Mouse (Mus musculus) CD4-positive, CD25-positive, alpha-beta regulatory T cell, adult 2 months (primary cell): Measurements from ENCODE around the gene Dynll1.
A peak's percentile ranks its signal among the peaks of the same experiment; 100 is the strongest.

Source experiments
- DNase-seq: peaks from one replicate; pipeline ENCODE4 v3.0.0-alpha.2; 2012; ENCODE audit warnings: low read depth, low spot score

Dynll1 gene

DNA sequence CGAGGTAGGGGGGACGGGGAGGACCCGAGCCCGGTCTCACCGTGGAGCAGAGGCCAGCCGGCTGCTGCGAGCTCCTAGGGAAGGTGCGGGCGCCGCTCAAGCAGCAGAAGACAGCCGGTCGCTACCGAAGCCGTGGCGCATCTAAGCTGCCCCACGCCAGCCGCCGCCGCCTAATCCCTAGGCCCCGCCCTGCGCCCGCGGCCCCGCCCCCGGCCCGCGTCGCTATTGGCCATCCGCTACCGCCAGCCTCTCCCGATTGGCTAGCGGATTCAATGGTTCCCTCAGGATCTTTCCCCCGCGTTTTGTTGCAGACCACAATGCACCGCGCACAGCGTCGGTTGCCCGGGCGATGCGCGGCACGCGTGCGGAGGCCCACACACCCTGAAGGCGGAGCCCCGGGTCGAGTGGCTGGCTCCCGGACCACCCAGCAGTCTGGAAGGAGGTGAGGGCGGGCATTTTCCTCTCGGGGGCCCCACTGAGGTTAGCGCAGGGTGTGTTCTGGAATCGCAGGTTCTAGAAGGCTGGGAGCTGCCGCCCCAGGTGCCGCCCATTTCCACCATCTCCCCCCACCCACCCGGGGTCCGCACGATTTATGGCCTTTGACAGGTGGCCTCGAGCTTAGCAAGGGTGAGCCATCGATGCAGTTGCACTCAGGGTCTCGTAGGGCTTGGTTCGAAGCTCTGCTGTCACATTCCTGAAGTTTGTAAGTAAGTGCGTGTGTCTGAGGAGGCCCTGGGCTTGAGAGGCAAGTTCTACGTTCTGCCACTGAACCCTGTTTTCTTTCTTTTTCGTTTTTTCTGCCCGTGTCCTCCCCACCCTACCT, at the start of gene Dynll1:
Gene Dynll1, minus strand, starts transcription at position 208 of the 823 bp plus-strand sequence.
- peak; percentile 99 for DNase-seq

GRCm38 (mm10) chr5:115349225-115349555, 48.4 kb upstream of the Dynll1 start:
- DNase-seq: no peak

DNA sequence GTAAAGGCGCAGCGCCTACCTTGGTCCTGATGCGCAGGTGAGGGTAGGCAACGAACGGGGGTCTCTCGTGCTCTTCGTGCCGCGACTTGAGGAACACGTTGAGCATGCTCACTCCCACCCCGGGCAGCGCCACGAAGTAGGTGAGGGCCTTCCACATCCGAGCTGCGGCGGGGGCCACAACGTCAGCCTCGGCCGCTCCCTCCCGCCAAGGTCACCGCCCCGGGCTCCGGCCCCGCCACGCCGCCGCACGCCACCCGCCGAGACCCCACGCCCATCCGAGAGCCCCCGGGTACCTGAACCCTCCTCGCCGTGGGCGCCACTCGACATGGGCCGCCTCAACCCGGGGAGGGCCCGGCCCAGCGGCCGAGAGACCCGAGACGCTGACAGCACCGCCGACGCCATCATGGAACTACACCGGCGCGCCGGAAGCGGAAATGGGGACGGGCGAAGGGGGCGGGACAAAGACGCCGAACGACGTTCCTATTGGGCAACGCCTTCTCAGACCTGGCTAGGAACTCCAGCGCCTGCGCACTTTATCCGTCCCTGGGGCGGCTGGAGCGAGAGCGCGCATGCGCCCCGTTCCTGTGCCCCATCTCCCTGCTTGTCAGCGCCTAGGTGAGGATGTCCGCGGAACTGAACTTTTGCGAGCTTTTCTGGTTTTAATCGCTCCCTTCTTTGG, 47.9 kb upstream of the Dynll1 start, which contains the start of gene Cox6a1:
Gene Cox6a1, minus strand, starts transcription at position 436 of the 679 bp plus-strand sequence.
- peak; percentile 100 for DNase-seq

DNA sequence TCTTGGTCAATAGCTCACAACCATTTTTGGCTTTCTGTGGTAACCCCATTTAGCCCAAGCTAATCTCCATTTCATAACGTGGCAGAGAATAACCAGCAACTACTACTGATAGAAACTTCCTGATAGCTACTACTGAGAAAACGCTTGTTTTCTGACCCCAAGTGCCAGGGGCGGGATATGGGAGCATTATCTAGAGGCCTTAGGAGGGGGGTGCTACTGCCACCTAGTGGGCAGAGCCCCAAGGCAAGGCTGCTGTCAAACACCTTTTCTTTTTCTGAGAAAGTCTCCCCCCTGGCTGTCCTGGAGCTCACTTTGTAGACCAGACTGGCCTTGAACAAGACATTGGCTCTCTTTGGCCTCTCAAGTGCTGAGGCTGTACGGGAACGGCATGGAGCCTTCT, 46.8 kb upstream of the Dynll1 start:
- peak; percentile 92 for DNase-seq

DNA sequence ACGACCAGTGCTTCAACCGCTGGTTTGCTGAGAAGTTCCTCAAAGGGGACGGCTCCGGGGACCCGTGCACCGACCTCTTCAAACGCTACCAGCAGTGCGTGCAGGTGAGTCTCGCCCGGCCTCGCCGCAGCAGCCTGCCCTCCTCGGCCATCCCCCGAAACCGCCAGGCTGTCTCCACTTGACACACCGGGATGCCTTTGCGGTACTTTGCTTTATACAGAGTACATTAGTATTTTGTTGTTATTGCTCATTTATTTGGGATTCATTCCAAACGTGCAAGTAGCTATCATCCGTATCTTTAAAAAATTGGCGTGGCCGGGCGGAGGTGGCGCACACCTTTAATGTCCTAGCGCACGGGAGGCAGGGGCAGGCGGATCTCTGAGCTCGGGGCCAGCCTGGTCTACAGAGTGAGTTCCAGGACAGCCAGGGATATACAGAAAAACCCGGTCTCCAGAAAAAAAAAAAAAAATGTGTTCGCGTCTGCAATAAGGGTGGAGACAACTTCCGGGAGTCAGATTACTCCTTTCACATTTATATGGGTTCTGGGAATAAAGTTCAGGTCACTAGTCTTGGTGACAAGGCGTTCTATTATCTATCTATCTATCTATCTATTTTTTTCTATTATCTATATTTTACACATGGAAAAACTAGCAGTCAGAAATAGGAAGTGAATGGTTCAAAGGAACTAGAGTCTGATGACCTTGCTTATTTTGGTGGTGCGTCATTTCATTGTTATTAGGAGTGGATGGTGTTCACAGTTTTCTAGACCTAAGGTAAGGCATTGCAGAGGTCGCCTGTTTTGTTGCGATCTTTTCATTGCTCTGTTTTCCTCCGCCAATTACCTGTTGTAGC, 40.7 kb upstream of the Dynll1 start:
- DNase-seq: no peak

DNA sequence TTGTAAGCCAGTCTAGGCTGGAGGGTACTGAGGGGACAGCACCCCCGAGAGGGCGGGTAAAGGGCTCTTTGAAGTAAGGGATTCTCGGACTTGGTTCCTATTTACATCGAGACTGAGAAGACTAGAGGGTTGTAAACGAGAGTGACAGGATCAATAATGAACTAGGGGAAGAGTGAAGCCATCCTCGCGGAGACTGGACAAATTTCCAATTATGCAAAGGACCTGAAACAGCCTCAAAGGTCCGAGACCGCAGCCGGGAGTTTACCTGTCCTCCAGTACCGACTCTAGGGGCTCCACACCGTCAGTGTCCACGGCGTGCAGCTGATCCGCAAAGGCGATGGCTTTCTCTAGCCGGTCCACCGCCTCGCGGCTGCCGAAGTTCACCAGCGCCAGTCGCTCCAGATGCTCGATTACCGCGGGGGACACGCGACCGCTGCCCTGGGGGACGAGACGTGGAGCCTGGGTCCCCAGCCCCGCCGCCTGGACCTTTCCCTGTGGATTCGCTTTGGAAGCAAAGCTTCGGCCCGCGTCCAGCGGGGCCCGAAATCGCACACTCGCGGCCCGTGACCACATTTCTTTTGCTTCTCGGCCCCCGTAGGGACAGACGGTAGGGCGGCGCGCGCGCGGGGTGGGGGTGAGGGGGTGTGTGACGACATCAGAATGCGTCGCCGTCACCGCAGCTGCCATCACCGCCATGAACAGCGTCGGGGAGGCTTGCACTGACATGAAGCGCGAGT, 39.9 kb upstream of the Dynll1 start, which contains the start of the genes Gatc and Triap1:
Gene Gatc, minus strand, starts transcription at position 602 of the 737 bp plus-strand sequence.
Gene Triap1, plus strand, starts transcription at position 649 of the 737 bp plus-strand sequence.
- peak; percentile 94 for DNase-seq

DNA sequence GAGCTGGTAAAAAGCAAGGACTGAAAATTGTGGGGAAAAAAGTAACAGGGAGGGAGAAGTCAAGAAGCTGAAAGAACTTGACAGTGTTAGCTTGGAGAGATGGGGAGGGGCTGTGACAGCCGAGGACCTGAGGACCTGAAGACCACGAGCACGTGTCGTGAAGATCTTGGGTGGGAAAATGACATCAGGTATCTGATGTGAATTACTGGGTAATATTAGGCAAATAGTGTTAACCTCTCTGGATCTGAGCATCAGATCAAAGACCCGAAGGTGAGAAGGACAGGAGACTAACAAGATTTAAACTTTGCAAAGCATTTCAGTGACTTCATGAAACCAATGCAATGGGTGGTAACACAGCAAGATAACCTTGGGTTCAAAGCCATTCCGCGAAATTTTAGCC, 39.2 kb upstream of the Dynll1 start:
- DNase-seq: no peak

DNA sequence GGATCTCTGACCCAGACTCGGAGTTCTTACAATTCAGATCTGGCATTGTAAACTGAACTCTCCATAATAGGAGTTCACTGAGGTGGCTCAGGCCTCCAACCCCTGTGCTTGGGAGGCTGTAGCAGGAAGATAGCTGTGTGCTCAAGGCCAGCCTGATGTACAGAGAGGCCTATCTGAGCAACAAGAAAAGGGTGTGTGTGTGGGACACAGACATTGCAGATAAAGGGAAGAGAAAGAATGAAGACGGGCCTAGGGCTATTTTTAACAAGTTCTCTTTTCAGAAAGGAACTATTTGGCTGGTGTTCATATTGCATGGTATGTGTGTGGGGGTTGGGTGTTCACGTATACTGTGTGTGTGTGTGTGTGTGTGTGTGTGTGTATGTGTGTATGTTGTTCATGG, 32.8 kb upstream of the Dynll1 start:
- no peak for DNase-seq

DNA sequence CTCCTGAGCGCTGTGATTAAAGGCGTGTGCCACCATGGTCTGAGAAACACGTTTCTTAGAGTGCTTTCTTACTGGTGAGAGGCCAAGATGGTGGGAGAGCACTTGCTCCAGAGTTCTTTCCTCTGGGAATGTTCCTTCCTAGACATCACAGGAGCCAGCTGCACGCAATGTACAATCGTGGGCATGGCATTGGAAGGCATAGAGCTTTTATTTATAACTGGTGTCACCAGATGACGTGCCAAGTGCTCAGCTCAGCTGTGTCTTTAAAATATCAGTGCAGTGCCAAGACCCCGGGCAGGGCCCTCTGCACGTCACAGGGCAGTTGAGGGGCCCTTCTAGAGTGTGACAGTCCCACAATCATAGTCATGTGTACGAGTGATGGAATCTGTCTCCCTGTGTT, 30.2 kb upstream of the Dynll1 start:
- no peak for DNase-seq

GRCm38 (mm10) chr5:115327610-115328548, 27.1 kb upstream of the Dynll1 start:
- DNase-seq: no peak

GRCm38 (mm10) chr5:115326875-115327609, 26.2 kb upstream of the Dynll1 start, which contains the start of gene Srsf9:
Gene Srsf9 (plus strand): TSS chr5:115327177.
- DNase-seq: peak; percentile 97

GRCm38 (mm10) chr5:115326256-115326831, 25.5 kb upstream of the Dynll1 start:
- DNase-seq: no peak

DNA sequence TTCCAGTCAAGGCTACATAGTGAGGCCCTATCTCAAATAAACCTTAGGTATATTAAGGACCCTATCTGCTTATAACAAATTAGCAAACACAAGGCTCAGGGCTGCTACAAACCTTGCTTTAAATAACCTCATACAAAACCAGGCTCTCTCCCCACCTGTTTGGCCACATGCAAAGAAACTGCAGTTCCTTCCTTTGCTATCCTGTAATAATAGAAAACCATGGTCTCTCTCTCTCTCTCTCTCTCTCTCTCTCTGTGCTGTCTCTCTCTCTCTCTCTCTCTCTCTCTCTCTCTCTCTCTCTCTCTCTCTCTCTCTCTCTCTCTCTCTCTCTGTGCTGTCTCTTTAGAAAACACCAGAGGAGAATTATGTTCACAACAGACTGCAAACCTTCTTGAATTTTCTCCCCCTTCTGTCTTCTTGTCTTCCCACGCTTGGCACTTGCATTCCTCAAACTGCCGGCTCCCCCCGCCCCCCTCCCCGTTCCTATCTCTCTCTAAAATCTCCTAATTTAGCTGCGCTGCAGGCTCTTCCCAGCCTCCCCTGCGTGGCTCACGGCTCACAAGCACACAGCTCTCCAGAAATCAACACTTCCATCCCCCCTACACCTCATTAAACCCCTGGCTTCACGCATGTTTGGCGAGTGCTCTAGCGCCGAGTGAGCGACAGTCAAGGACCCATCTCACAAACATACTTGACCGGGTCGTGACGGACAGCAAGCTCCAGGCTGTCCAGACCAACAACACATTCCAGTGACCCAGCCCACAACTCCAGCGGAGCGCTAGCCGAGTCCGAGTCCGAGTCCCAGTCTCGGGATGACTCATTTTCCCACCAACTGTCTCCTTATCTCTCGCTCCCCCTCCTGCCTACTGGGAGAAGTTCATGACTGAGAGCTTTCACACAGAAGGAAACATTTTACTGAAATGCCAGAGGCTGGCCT, 18.5 kb upstream of the Dynll1 start:
- peak; percentile 58 for DNase-seq

- DNase-seq: peak; percentile 40
These were observed 17.0 kb upstream of the Dynll1 start for GRCm38 (mm10) chr5:115317645-115318328.

DNA sequence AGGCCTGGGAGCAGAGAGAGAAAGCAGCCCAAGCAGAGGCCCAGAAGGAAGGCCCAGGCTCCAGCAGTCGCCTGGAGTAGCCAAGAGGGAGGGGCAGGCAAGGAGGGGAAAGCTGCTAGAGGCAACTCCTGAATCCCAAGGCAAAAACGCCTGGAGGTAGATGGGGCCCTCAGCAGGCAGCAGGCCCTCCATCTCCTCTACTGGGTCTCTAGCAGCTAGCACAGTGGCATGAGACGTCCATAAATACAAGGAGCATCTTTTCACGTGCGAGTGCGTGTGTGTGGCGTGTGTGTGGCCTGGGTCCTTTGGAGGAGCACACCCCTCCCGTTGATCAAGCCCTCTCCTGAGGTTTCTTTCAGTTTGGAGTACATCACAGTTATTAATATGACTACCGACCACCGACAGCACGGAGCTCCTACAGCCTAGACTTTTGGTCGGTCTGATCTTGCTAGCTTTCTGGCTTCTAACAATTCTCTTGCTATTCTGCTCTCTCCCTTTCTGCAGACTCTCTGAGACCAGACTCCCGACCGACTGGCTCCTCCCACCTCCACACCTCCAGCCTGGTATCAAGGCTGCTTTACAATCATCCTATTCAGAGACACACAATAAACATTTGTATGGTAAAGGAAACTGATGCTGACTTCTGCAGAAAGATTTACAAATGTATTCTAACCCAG, 16.3 kb upstream of the Dynll1 start:
- no peak for DNase-seq

- no peak for DNase-seq
These were observed 12.8 kb upstream of the Dynll1 start for GRCm38 (mm10) chr5:115313668-115313943.
